Mouse (Mus musculus): ENCODE results near the gene Ncoa1. TPM values are rescaled to one million over a fixed set of nuclear protein-coding genes. Genes with fewer than 3 reads are reported as not detected.

Gene Ncoa1
- total RNA-seq, 1 experiment = 13.3 TPM

DNA sequence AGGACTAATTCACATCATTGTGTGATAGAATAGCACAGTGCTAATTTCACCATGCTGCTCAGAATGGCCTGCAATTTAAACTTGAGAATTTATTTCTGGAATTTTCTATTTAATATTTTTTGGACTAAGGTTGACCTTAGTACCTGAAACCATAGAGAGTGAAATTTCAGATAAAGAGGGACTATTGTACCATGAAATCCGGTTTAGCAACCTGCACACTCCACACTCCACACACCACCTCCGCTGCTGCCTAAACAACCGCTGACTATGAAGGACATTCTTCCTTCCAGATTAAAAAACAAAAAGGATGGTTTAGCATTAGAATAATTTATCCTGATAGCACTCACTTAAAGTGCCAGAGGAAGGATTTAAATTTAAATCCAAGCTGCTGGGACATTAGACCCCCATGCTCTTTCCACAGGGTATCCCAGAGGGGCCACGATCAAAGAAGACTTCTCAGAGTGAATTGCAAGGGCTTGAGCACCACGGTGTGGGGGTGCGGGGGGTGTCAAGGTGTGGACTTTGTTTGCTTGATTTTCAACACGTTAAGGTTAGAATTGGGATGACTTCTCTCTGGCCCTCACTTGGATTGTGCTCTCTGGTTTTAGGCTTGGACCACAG, 29.9 kb upstream of the Ncoa1 start:
- TF ChIP-seq HCFC1 (IDR thresholded peaks at IDR 0.05; ENCODE audit: borderline replicate concordance, insufficient read depth, low read length) = no peak
- no peak for TF ChIP-seq CHD2 (IDR thresholded peaks at IDR 0.05; ENCODE audit: low read depth, low read length)
- TF ChIP-seq ZC3H11A (IDR thresholded peaks at IDR 0.05; ENCODE audit: borderline replicate concordance, low read depth, low read length) = no peak
- TF ChIP-seq ZNF384 (IDR thresholded peaks at IDR 0.05; ENCODE audit: low read depth, low read length) = no peak
- no peak for TF ChIP-seq MAFK (IDR thresholded peaks at IDR 0.05; ENCODE audit: insufficient read depth, low read depth, low read length)

GRCm38 (mm10) chr12:4505298-4505697, 28.3 kb upstream of the Ncoa1 start:
- Histone ChIP-seq H3K9me3 (ENCODE audit: control insufficient read depth, insufficient read depth, low read depth, low read length) (no peaks in the 10 kb centered on the region), H3K4me1 (ENCODE audit: control insufficient read depth in 2 of 2, insufficient read depth in 2 of 2, low read length in 2 of 2, poor library complexity in 1 of 2) (peaks cover 0 to 7% of the 10 kb centered on the region in 2 experiments; a peak in 1 of 4 replicates), H3K9ac (ENCODE audit: insufficient read depth, low read depth, low read length, poor library complexity, severe bottlenecking) (no peak overlapping the region), H3K4me3 (ENCODE audit: insufficient read depth in 1 of 2, low read depth in 1 of 2, low read length in 2 of 2, poor library complexity in 1 of 2, severe bottlenecking in 1 of 2) (no peak overlapping the region), H3K27ac (ENCODE audit: insufficient read depth, low read depth, low read length, poor library complexity, severe bottlenecking) (no peak overlapping the region), H3K36me3 (ENCODE audit: control insufficient read depth, insufficient read depth, low read length, poor library complexity, severe bottlenecking) (no peaks in the 10 kb centered on the region)
- no peak for DNase-seq (ENCODE audit: low read depth, low spot score)
- TF ChIP-seq HCFC1 (IDR thresholded peaks at IDR 0.05; ENCODE audit: borderline replicate concordance, insufficient read depth, low read length) (no peak), MAFK (IDR thresholded peaks at IDR 0.05; ENCODE audit: insufficient read depth, low read depth, low read length) (no peak), ZNF384 (IDR thresholded peaks at IDR 0.05; ENCODE audit: low read depth, low read length) (no peak), CHD2 (IDR thresholded peaks at IDR 0.05; ENCODE audit: low read depth, low read length) (no peak), ZC3H11A (IDR thresholded peaks at IDR 0.05; ENCODE audit: borderline replicate concordance, low read depth, low read length) (no peak)
- in situ Hi-C loops (cut with MboI; ENCODE audit: low sequenced_read_pairs in 2 of 2, unreplicated experiment in 2 of 2) = no loop called here

More for the DNA sequence above, 29.9 kb upstream of the Ncoa1 start:
- Histone ChIP-seq H3K9me3 (ENCODE audit: control insufficient read depth, insufficient read depth, low read depth, low read length) (no peaks in the 10 kb centered on the region), H3K4me3 (ENCODE audit: insufficient read depth in 1 of 2, low read depth in 1 of 2, low read length in 2 of 2, poor library complexity in 1 of 2, severe bottlenecking in 1 of 2) (no peak overlapping the region), H3K27ac (ENCODE audit: insufficient read depth, low read depth, low read length, poor library complexity, severe bottlenecking) (no peak overlapping the region), H3K9ac (ENCODE audit: insufficient read depth, low read depth, low read length, poor library complexity, severe bottlenecking) (no peak overlapping the region), H3K4me1 (ENCODE audit: control insufficient read depth in 2 of 2, insufficient read depth in 2 of 2, low read length in 2 of 2, poor library complexity in 1 of 2) (peaks cover 0 to 7% of the 10 kb centered on the region in 2 experiments; a peak in 1 of 4 replicates), H3K36me3 (ENCODE audit: control insufficient read depth, insufficient read depth, low read length, poor library complexity, severe bottlenecking) (no peaks in the 10 kb centered on the region)
- DNase-seq (ENCODE audit: low read depth, low spot score) = no peak
- in situ Hi-C loops (cut with MboI; ENCODE audit: low sequenced_read_pairs in 2 of 2, unreplicated experiment in 2 of 2) = no loop called here

GRCm38 (mm10) chr12:4503673-4504326, 26.8 kb upstream of the Ncoa1 start:
- TF ChIP-seq MAFK (IDR thresholded peaks at IDR 0.05; ENCODE audit: insufficient read depth, low read depth, low read length) (no peak), ZC3H11A (IDR thresholded peaks at IDR 0.05; ENCODE audit: borderline replicate concordance, low read depth, low read length) (no peak), HCFC1 (IDR thresholded peaks at IDR 0.05; ENCODE audit: borderline replicate concordance, insufficient read depth, low read length) (no peak), CHD2 (IDR thresholded peaks at IDR 0.05; ENCODE audit: low read depth, low read length) (no peak)
- in situ Hi-C loops (cut with MboI; ENCODE audit: low sequenced_read_pairs in 2 of 2, unreplicated experiment in 2 of 2) = no loop called here
- H3K9ac ChIP-seq (ENCODE audit: insufficient read depth, low read depth, low read length, poor library complexity, severe bottlenecking) = no peak overlapping the region
- H3K27ac ChIP-seq (ENCODE audit: insufficient read depth, low read depth, low read length, poor library complexity, severe bottlenecking) = no peak overlapping the region
- H3K4me3 ChIP-seq (ENCODE audit: insufficient read depth in 1 of 2, low read depth in 1 of 2, low read length in 2 of 2, poor library complexity in 1 of 2, severe bottlenecking in 1 of 2) = no peak overlapping the region
- peaks cover 0 to 7% of the 10 kb centered on the region in 2 experiments; a peak in 1 of 4 replicates for H3K4me1 ChIP-seq (ENCODE audit: control insufficient read depth in 2 of 2, insufficient read depth in 2 of 2, low read length in 2 of 2, poor library complexity in 1 of 2)
- H3K36me3 ChIP-seq (ENCODE audit: control insufficient read depth, insufficient read depth, low read length, poor library complexity, severe bottlenecking) = no peaks in the 10 kb centered on the region
- no peaks in the 10 kb centered on the region for H3K9me3 ChIP-seq (ENCODE audit: control insufficient read depth, insufficient read depth, low read depth, low read length)
- DNase-seq (ENCODE audit: low read depth, low spot score) = no peak

DNA sequence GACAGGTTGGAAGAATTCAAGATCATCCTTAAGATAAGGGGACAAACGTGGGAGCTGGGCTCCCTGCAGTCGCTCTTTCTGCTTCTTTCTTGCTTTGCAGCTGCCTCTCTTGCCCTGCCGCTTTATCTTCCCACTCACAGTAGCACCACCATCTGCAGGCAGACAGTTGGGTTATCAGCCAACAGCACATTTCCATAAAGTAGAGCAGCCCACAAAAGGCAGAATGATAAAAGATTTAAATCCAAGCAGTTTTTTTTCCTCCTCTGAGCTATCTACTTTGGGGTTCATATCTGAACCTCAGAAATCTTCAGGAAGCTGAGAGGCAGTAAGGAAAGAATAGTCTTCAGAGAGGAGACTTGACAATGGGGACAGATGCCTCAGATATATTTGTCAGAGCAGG, 24.9 kb upstream of the Ncoa1 start:
- Histone ChIP-seq H3K9me3 (ENCODE audit: control insufficient read depth, insufficient read depth, low read depth, low read length) (no peaks in the 10 kb centered on the region), H3K4me1 (ENCODE audit: control insufficient read depth in 2 of 2, insufficient read depth in 2 of 2, low read length in 2 of 2, poor library complexity in 1 of 2) (peaks cover 0 to 5% of the 10 kb centered on the region in 2 experiments; a peak in 1 of 4 replicates), H3K36me3 (ENCODE audit: control insufficient read depth, insufficient read depth, low read length, poor library complexity, severe bottlenecking) (no peaks in the 10 kb centered on the region), H3K9ac (ENCODE audit: insufficient read depth, low read depth, low read length, poor library complexity, severe bottlenecking) (no peak overlapping the region), H3K27ac (ENCODE audit: insufficient read depth, low read depth, low read length, poor library complexity, severe bottlenecking) (no peak overlapping the region), H3K4me3 (ENCODE audit: insufficient read depth in 1 of 2, low read depth in 1 of 2, low read length in 2 of 2, poor library complexity in 1 of 2, severe bottlenecking in 1 of 2) (no peak overlapping the region)
- no peak for DNase-seq (ENCODE audit: low read depth, low spot score)
- TF ChIP-seq ZNF384 (IDR thresholded peaks at IDR 0.05; ENCODE audit: low read depth, low read length) (no peak), HCFC1 (IDR thresholded peaks at IDR 0.05; ENCODE audit: borderline replicate concordance, insufficient read depth, low read length) (no peak), MAFK (IDR thresholded peaks at IDR 0.05; ENCODE audit: insufficient read depth, low read depth, low read length) (no peak), CHD2 (IDR thresholded peaks at IDR 0.05; ENCODE audit: low read depth, low read length) (no peak), ZC3H11A (IDR thresholded peaks at IDR 0.05; ENCODE audit: borderline replicate concordance, low read depth, low read length) (no peak)
- in situ Hi-C loops (cut with MboI; ENCODE audit: low sequenced_read_pairs in 2 of 2, unreplicated experiment in 2 of 2) = no loop called here
